Mouse (Mus musculus) neural tube, embryonic 15.5 days (tissue): ENCODE data around the gene Cacna1i. TPM values are rescaled to one million over a fixed set of nuclear protein-coding genes. Genes with fewer than 3 reads are reported as not detected.

ENCODE experiments used
- ATAC-seq: fragments of 200-750 bp; cut with Nextera tagmentation; 2 replicates; pipeline ENCODE4 v1.8.0; 2017; ENCODE audit warnings: mild to moderate bottlenecking, moderate TSS enrichment, moderate library complexity; ENCODE audit not compliant: low FRiP score
- H3K27ac ChIP-seq: fragments of 300-500 bp; sonication (generic); replicated peaks from 2 replicates; pipeline ENCODE4 v1.5.1; 2015; ENCODE audit warnings: mild to moderate bottlenecking, inconsistent platforms
- H3K27me3 ChIP-seq: fragments of 300-500 bp; sonication (generic); replicated peaks from 2 replicates; pipeline ENCODE4 v1.6.1; 2015; ENCODE audit warnings: inconsistent platforms
- H3K36me3 ChIP-seq: fragments of 300-500 bp; sonication (generic); 2 replicates; pipeline ENCODE4 v1.6.1; 2015; ENCODE audit warnings: inconsistent platforms
- H3K4me1 ChIP-seq: fragments of 300-500 bp; sonication (generic); 2 replicates; pipeline ENCODE4 v1.6.1; 2015; ENCODE audit warnings: inconsistent platforms
- H3K4me2 ChIP-seq: fragments of 300-500 bp; sonication (generic); 2 replicates; pipeline ENCODE4 v1.6.1; 2015; ENCODE audit warnings: inconsistent platforms, mild to moderate bottlenecking, moderate library complexity
- H3K4me3 ChIP-seq: fragments of 300-500 bp; sonication (generic); replicated peaks from 2 replicates; pipeline ENCODE4 v1.5.1; 2015; ENCODE audit warnings: mild to moderate bottlenecking, inconsistent platforms
- H3K9ac ChIP-seq: fragments of 300-500 bp; sonication (generic); replicated peaks from 2 replicates; pipeline ENCODE4 v1.6.1; 2015; ENCODE audit warnings: mild to moderate bottlenecking, inconsistent platforms
- H3K9me3 ChIP-seq: fragments of 300-500 bp; sonication (generic); replicated peaks from 2 replicates; pipeline ENCODE4 v1.6.1; 2016; ENCODE audit warnings: inconsistent platforms
- WGBS: fragments of 180-500 bp; shearing (Covaris S2); methylation state at CpG from one replicate; pipeline ENCODE4 v1.1.7; 2015; ENCODE audit warnings: mixed read lengths; 5-methylcytosine and 5-hydroxymethylcytosine counted together
- polyA plus RNA-seq: library from polyadenylated mRNA; unstranded; fragments of >200 nt; fragmentation: Nextera tagmentation; extraction: Ambion mirVana; gene quantifications from 2 replicates; pipeline ENCODE4 v1.2.1, GENCODE M21; 2015

Cacna1i gene
- polyA plus RNA-seq, 1 experiment from 2014 or later = 0.79 TPM

DNA sequence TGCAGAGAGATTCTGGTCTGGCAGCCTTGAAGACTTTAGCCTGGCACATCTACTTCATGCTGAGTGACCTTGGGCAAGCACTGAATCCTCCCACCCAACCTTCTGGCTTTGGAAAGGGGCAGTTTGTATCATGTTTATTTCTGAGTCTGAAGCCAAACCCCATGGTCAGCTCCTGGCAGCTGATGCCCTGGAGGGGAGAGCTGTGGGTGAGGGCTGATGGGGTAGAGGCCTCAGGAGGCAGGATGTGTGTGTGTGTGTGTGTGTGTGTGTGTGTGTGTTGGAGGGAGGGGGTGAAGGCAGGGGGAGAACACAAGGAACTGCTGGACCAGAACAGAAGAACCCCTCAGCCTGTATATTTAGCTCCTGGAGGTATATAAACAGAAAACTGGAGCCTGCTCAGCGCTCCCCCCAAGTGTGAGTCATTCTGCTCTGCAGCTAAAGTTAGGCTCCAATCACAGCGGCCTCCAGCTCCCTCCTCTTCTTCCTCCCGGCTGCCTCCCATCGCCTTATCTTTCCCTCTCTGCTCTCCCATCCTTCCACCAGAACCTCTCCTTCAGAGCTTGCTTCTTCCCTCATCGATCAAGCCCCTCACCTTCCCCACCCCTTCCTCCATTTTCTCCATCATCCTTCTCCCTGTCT is 8.8 kb upstream of the Cacna1i start:
- 0 out of 2 replicates have a peak, but pooled peaks cover 5% of the 10 kb centered on the region for H3K27me3 ChIP-seq
- no peak overlapping the region for H3K9ac ChIP-seq
- no peak overlapping the region for H3K27ac ChIP-seq
- no peak for ATAC-seq
- H3K4me2 ChIP-seq = no peak overlapping the region
- H3K36me3 ChIP-seq = no peaks in the 10 kb centered on the region
- no peak overlapping the region for H3K4me3 ChIP-seq
- WGBS = 71% methylated on average over 4 of the region's 5 CpGs
- H3K4me1 ChIP-seq = peaks cover 12% of the 10 kb centered on the region
- H3K9me3 ChIP-seq = no peaks in the 10 kb centered on the region

DNA sequence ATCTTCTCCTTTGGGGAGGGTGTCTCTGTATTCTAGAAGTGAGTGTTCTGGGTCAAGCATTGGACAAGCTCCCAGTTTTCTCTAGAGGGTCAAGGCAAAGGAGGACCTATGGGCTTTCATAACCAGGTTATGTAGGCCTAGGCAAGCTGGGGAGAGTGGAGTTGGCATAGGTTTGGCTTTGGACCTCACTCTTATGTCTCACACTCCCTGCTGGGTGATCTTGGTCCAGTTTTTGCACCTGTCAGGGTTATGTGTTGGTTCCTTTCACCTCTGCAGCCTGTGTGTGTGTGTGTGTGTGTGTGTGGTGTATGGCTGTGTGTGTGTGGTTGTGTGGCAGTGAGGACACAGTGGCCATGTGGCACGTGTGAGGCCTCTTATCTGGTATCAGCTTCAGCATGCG is 8.0 kb upstream of the Cacna1i start:
- H3K9me3 ChIP-seq = no peaks in the 10 kb centered on the region
- 85% methylated on average over 2 of the region's 2 CpGs for WGBS
- no peak overlapping the region for H3K4me3 ChIP-seq
- H3K27ac ChIP-seq = no peak overlapping the region
- ATAC-seq = no peak
- H3K27me3 ChIP-seq = peaks cover 11% of the 10 kb centered on the region; the same call in 1 of the 2 replicates
- no peak overlapping the region for H3K4me2 ChIP-seq
- no peak overlapping the region for H3K9ac ChIP-seq
- H3K4me1 ChIP-seq = peaks cover 12% of the 10 kb centered on the region
- H3K36me3 ChIP-seq = no peaks in the 10 kb centered on the region

DNA sequence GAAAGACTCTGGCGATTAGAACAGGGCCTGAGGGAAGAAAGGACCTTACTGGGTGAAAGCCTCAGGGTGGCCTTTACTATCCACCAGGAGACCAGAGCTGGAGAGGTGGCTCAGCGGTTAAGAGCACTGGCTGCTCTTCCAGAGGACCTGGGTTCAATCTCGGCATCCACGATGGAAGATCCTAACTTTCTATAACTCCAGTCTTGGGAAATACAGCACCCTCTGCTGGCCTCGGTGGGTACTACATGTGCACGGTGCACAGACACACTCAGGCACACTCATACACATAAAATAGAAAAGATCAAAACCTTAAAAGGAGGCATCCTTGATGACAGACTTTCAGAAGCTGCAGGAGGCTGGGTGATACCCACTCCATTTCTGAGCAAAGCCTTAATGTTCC is 6.4 kb upstream of the Cacna1i start:
- Histone ChIP-seq H3K4me2 (no peak overlapping the region), H3K4me3 (no peak overlapping the region), H3K4me1 (peaks cover 12% of the 10 kb centered on the region), H3K27ac (no peak overlapping the region), H3K27me3 (peaks cover 23% of the 10 kb centered on the region), H3K9ac (no peak overlapping the region), H3K9me3 (no peaks in the 10 kb centered on the region), H3K36me3 (no peaks in the 10 kb centered on the region)
- ATAC-seq = no peak
- 21% methylated on average over 6 of the region's 6 CpGs for WGBS

DNA sequence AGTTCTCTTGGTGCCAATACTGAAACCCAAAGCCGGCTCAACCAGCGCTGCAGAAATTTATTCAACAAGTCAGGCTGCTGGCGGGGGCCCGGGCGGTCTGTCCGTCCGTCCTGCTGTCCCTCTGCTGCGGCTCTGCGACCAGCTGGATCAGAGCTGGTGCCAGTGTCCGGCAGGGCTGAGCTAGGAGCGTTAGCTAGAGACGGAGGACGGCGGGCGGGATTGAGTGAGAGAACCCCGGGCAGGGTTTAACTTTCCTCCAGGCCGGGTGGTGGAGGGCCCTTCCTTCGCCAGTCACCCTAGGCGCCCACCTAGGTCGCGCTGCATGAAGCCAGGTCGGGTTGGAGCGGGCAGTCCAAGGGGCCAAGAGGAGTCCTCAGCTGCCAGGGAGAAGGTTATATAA is 998 bp downstream of the Cacna1i start:
- peak overlapping the region; percentile 65 for H3K4me3 ChIP-seq
- 2% methylated on average over 23 of the region's 23 CpGs for WGBS
- no peaks in the 10 kb centered on the region for H3K36me3 ChIP-seq
- peaks cover 57% of the 10 kb centered on the region for H3K27me3 ChIP-seq
- peak overlapping the region; percentile 75 for H3K9ac ChIP-seq
- H3K9me3 ChIP-seq = no peaks in the 10 kb centered on the region
- H3K27ac ChIP-seq = no peak overlapping the region
- peak overlapping the region; percentile 93 for H3K4me2 ChIP-seq
- peaks cover 29% of the 10 kb centered on the region for H3K4me1 ChIP-seq
- ATAC-seq = no peak

DNA sequence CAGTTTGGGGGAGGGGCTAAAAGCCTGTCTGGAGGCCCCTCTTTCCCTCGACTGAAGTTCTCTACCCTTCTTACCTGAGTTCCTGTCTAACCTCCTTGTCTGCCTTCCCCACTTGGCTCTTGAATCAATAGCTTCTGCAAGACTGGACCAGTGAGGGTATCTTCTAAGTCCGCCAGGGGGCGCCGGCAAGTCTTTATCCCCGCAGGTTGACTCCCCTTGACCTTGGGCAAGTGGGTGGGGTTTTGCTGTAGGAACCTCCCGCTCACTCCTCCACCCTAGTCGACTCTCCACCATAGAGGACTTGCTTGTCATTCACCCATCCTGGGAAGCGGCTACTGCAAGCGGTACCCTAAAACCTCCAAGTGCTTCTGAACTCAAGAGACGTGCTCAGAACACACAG is 2.4 kb downstream of the Cacna1i start:
- Histone ChIP-seq H3K27me3 (peaks cover 49% of the 10 kb centered on the region), H3K36me3 (no peaks in the 10 kb centered on the region), H3K9me3 (no peaks in the 10 kb centered on the region), H3K4me2 (peak overlapping the region; percentile 93), H3K4me1 (peaks cover 29% of the 10 kb centered on the region), H3K27ac (no peak overlapping the region), H3K4me3 (peak overlapping the region; percentile 65; the same call in 1 of the 2 replicates), H3K9ac (no peak overlapping the region)
- no peak for ATAC-seq
- 13% methylated on average over 10 of the region's 10 CpGs for WGBS

DNA sequence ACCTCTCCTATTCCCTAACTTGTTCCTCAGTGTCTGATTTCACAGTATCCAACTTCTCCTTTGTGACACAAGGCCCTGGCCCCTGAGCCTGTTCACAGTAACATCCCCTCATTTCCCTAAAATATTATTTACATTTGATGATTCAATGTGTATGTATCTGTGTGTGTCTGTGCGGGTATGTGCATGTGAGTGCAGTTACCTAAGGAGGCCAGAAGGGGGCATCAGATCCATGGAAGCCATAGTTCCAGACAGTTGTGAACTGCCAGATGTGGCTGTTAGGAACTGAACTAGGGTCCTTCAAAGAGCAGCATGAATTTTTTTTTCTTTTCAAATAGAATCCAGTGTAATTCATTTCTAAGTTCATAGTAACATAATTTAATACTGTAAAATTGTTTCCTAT is 10.1 kb downstream of the Cacna1i start:
- Histone ChIP-seq H3K4me1 (no peaks in the 10 kb centered on the region), H3K4me3 (no peak overlapping the region), H3K9ac (no peak overlapping the region), H3K27me3 (no peaks in the 10 kb centered on the region), H3K4me2 (no peak overlapping the region), H3K36me3 (no peaks in the 10 kb centered on the region), H3K27ac (no peak overlapping the region), H3K9me3 (no peaks in the 10 kb centered on the region)
- WGBS = 98% methylated on average over 1 of the region's 1 CpGs
- ATAC-seq = no peak

DNA sequence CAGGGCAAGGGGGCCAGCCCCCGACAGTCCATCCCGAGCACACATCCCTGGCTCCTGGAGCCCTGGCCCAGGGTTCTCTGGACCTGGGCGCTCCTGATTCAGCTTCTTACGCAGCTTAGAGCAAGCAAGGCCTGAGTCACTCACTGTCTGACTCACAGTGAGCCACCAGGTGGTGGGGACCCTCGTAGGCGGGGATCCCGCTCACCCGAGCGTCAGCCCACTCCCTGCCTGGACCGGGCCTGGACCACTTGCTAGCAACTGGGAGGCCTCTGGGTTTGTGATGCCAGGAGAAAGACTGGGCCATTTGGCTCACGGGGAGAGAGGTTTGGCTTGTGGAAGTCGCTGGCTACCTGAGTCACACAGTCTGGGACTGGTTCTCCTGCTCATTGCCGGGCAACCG is 16.7 kb downstream of the Cacna1i start:
- 83% methylated on average over 14 of the region's 14 CpGs for WGBS
- H3K27ac ChIP-seq = no peak overlapping the region
- no peaks in the 10 kb centered on the region for H3K4me1 ChIP-seq
- no peaks in the 10 kb centered on the region for H3K27me3 ChIP-seq
- ATAC-seq = no peak
- H3K36me3 ChIP-seq = no peaks in the 10 kb centered on the region
- H3K9ac ChIP-seq = no peak overlapping the region
- no peak overlapping the region for H3K4me2 ChIP-seq
- no peaks in the 10 kb centered on the region for H3K9me3 ChIP-seq
- no peak overlapping the region for H3K4me3 ChIP-seq

DNA sequence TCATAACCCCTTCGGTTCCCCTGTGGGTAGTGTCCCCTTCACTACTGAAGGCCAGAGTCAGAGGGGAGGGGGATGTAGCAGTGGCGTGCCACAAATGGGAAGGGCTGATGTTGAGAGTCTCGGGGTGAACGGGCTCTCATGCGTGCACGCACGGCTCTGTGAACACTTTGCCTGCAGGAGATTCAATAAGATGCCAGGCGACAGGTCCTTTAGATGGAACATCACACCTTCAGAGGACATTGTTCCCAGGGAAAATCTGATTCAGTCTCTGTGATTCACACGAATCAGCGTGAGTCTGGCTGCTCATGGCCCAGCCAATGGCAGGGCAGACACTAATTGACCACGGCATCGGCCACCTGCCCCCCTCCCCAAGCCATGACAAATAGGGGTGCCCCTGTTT is 17.1 kb downstream of the Cacna1i start:
- no peak overlapping the region for H3K4me3 ChIP-seq
- no peaks in the 10 kb centered on the region for H3K4me1 ChIP-seq
- WGBS = 68% methylated on average over 12 of the region's 12 CpGs
- H3K4me2 ChIP-seq = no peak overlapping the region
- no peaks in the 10 kb centered on the region for H3K9me3 ChIP-seq
- no peak overlapping the region for H3K27ac ChIP-seq
- no peaks in the 10 kb centered on the region for H3K27me3 ChIP-seq
- H3K36me3 ChIP-seq = no peaks in the 10 kb centered on the region
- no peak overlapping the region for H3K9ac ChIP-seq
- no peak for ATAC-seq

DNA sequence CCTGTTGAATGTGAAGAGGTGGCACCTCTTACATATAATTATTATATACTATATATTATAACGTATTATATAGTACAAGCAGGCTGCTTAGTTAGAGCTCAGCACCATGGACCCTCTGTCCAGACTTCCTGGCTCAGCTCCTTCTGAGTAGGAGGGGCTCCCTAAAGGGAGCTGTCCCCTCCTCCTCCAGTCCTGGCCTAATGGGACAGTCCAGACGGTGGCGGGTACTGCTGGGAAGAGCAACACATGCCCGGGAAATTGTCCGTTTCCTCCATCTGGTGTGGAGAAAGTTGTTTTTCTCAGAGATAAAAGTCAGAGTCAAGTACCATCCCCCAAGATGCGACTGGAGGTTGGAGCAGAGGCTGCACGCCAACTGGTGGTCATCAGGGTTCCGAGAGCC is 19.1 kb downstream of the Cacna1i start:
- Histone ChIP-seq H3K4me2 (no peak overlapping the region), H3K27ac (no peak overlapping the region), H3K9me3 (no peaks in the 10 kb centered on the region), H3K27me3 (no peaks in the 10 kb centered on the region), H3K4me1 (no peaks in the 10 kb centered on the region), H3K36me3 (no peaks in the 10 kb centered on the region), H3K4me3 (no peak overlapping the region), H3K9ac (no peak overlapping the region)
- 67% methylated on average over 8 of the region's 8 CpGs for WGBS
- ATAC-seq = no peak

DNA sequence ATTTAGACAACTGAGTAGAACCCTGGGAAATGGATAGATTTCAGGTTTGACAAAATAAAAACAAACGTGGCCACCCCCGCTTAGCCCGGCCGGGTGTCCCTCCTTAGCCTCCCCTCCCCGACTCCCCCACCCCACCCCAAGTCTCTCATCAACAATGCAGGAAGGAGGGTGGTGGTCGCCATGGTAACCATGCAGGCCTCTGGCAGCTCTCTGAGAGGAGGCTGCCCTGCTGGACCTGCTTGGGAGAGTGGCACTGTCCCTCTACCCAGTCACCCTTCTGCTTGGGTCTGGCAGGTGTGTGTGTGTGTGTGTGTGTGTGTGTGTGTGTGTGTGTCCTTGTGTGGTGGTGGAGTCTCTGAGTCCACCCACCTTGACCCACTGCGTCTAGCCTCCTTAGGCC is 27.7 kb downstream of the Cacna1i start:
- Histone ChIP-seq H3K4me3 (no peak overlapping the region), H3K27ac (no peak overlapping the region), H3K9ac (no peak overlapping the region), H3K4me2 (no peak overlapping the region), H3K9me3 (no peaks in the 10 kb centered on the region), H3K36me3 (no peaks in the 10 kb centered on the region), H3K4me1 (peaks cover 16% of the 10 kb centered on the region), H3K27me3 (no peaks in the 10 kb centered on the region)
- 22% methylated on average over 7 of the region's 7 CpGs for WGBS
- ATAC-seq = peak; percentile 50; the same call in 1 of the 2 replicates

DNA sequence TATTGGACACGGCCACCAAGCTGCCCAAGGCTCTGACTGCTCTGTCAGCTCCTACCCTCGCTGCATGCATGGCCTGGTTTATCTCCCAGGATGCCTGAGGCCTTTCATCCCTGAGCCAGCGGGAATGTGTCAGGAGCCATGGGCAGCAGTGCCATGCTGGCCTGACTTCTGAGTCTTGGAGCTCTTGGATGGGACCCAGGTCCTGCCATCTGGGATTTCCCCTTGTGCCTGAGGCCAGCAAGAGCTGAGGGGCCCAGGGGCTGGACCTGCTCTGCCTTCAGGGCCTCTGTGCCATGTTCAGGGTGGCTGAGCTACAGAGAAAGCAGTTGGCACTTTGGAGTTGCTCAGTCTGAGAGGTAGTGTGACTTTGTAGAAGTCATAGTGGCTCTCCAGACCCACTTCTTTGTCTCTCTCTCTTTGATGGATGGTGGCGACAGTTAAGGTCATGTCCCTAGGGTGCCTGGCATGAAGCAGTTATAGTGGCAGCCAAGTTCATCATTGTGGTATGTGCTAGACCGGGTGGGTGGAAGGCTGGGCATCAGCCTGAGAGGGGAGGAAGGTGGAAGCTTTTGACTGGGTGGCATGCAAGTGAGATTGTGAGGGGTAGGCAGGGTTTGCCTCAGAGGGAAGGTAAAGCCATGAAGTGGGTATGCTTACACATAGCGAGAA is 30.1 kb downstream of the Cacna1i start:
- no peak overlapping the region for H3K9ac ChIP-seq
- H3K36me3 ChIP-seq = no peaks in the 10 kb centered on the region
- no peaks in the 10 kb centered on the region for H3K9me3 ChIP-seq
- no peak overlapping the region for H3K27ac ChIP-seq
- H3K4me3 ChIP-seq = no peak overlapping the region
- peaks cover 16% of the 10 kb centered on the region for H3K4me1 ChIP-seq
- H3K4me2 ChIP-seq = no peak overlapping the region
- 72% methylated on average over 6 of the region's 6 CpGs for WGBS
- no peak for ATAC-seq
- H3K27me3 ChIP-seq = no peaks in the 10 kb centered on the region

DNA sequence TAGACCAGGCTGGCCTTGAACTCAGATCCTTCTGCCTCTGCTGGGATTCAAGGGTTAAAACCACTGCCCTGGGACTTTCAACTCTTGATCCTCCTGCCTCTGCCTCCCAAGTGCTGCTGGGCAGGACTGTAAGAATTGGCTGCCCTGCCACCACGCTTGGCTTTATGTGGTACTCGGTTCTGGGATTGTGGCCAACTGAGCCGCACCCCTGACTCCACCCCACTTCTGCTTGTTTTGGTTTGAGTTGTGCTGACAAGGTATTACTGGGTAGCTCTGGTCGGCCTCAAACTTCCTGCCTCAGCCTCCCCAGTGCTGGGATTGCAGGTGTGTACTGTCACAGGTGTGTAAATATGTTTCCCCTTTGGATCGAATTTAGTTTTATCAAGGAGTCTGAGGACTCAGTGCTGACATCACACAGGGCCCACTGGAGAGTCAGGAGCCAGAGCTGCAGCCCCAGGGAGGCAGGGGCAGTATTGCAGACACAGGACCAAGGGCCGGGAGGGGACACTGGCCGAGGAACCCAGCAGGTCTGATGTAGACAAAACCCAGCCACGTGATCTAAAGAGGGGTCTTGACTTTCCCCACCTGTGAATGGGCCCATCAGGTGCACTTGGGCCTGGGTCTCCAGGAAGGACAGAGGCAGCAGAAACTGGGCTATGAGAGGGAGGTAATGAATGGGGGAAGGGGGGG is 30.9 kb downstream of the Cacna1i start:
- H3K36me3 ChIP-seq = no peaks in the 10 kb centered on the region
- WGBS = 64% methylated on average over 8 of the region's 8 CpGs
- no peak overlapping the region for H3K4me3 ChIP-seq

More for the DNA sequence above, 30.9 kb downstream of the Cacna1i start:
- peaks cover 20% of the 10 kb centered on the region for H3K4me1 ChIP-seq
- no peak overlapping the region for H3K9ac ChIP-seq
- H3K27me3 ChIP-seq = no peaks in the 10 kb centered on the region
- H3K9me3 ChIP-seq = no peaks in the 10 kb centered on the region
- no peak overlapping the region for H3K4me2 ChIP-seq
- no peak overlapping the region for H3K27ac ChIP-seq
- no peak for ATAC-seq
